Mouse (Mus musculus) natural killer cell, adult 2 months (primary cell): ENCODE data around the gene Timm10.

Source experiments
- DNase-seq, 2 experiments: peaks; one replicate each; pipeline ENCODE4 v3.0.0; 2022; ENCODE audit warnings: low spot score in 2 of 2

The Timm10 gene

DNA sequence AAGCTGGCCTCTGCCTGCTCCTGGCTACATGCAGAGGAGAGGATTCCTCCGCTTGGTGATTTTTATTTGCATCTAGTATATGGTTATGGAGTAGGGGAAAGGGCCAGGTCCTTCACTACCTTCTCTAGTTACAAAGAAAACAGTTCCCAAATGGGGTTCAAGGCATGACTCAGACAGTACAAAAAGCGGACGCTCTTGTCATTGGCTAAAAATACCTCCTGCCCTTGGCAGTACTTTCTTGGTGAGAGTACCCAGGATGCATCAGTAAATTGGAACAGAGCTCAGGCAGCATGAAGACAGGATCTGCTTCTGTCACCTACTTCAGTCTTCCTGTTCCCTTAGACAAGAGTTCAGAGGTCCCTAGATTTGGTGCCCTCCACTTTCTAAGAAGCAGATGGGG lies 6.9 kb upstream of the Timm10 start:
- no peak for DNase-seq

- DNase-seq = no peak
These were observed 4.2 kb upstream of the Timm10 start, which contains the start of gene Smtnl1 for GRCm38 (mm10) chr2:84822552-84822951. TSS of gene Smtnl1 (minus strand) at chr2:84822652.

- no peak for DNase-seq
These were observed 3.6 kb upstream of the Timm10 start for GRCm38 (mm10) chr2:84823237-84823636.

- DNase-seq = no peak
These were observed 605 bp downstream of the Timm10 start for GRCm38 (mm10) chr2:84827283-84827920.

- peak; percentile 66 to 81 for DNase-seq
These were observed 5.0 kb downstream of the Timm10 start for GRCm38 (mm10) chr2:84831666-84832391.

DNA sequence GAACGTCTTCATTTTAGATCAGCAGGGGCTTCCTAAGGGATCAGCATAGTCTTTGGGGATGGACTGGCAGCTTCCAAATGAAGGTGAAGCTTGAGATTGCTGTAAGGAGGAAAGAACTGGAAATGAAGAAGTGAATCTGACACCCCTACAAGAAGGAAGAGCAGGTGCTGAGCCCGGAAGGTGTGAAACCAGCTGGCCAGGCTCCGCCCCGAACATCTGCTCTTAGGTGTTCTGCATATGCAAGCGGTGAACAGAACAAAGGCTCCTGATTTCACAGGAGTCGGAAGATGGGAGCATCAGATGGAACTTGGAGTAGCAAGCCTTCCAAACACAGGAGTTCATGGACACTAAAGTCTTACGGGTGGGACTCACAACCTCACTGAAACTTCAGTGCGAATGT lies 10.3 kb downstream of the Timm10 start:
- DNase-seq = peak in 1 of 2 experiments; percentile 17

DNA sequence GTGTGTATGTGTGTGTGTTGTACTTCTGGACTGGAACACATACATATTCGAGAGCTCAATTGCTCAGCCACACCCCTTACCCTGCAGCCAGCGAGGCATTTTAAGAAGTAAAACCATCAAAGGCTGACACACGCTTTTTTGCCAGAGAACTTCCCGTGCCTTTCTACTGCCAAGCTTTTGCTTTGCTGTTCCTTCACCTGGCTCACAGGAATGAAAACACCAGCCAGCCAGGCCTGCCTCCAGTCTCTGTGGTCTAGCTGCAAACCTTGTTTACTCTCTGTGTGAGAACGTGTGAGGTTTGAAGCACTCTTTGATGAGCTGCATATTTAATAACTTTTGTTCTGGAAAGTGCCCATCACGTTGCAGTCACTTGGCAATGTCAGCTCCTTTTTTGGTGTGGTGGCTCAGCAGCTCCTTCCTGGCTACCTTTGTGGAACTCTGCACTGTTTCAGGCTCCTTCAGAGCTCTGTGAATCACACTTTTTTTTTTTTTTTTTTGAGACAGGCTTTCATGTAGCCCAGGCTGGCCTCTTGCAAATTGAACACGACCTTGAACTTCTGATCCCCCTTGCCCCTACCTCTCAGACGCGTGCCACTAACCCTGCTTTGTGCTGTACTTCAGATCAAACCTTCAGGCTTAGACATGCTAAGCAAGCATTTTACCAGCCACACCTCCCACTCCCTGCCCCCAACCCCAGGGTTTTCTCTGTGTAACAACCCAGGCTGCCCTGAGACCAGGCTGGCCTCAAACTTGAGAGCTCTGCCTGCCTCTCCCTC lies 11.2 kb downstream of the Timm10 start:
- no peak for DNase-seq

DNA sequence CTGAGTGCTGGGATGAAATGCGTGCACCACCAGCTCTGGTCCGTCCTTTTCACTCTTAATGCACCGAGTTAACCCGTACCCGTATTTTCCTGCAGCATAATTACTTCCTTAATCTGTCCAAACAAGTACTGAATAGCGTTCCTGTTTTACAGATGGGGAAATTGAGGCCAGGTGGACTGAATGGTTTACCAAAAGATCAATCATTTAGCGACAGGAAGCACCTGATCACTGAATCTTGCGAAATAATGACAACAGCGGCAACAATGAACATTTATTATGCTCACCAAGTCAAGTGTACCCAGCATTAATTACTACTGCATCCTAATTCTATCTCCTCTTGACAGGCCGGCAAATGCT lies 11.8 kb downstream of the Timm10 start, which contains the start of gene Slc43a1:
Slc43a1 (plus strand) TSS at position 258 of the 357 bp plus-strand sequence.
- DNase-seq = no peak

- no peak for DNase-seq
These were observed 12.5 kb downstream of the Timm10 start for GRCm38 (mm10) chr2:84838993-84839980.

DNA sequence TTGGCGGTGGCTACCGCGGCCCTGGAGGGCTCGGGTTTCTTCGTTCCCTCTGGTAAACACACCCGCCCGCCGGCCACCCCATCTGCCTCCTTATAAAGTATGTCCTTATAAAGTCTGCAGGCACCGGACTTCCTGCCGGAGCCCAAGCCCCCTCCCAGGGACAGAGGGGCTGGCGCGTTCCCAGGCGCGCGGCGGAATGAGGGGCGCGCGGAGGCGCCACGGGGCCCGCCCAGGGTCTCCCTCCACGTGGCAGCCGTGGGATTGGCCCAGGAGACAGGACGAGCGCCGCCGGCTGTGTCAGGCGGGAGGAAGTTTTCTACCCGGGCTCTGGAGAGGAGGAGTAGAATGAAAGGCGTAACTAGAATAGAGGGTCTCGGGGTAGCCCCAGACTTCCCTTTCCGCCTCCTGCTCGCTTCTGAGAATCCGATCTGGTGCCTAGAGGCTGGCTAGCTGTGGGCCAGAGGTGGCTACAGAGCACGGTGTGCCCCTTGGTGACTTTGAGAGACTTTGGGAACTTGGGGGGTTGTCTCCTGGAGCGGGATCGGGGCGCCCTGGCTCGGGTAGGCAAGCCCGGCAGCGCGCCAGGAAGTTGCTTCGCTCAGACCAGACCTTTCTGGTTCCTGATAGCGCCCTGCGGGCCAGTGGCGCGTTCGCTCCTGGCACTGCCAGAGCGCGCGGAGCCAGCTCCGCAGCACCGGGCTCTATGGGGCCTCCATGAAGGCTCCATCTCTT lies 13.4 kb downstream of the Timm10 start:
- peak in 1 of 2 experiments; percentile 26 for DNase-seq

DNA sequence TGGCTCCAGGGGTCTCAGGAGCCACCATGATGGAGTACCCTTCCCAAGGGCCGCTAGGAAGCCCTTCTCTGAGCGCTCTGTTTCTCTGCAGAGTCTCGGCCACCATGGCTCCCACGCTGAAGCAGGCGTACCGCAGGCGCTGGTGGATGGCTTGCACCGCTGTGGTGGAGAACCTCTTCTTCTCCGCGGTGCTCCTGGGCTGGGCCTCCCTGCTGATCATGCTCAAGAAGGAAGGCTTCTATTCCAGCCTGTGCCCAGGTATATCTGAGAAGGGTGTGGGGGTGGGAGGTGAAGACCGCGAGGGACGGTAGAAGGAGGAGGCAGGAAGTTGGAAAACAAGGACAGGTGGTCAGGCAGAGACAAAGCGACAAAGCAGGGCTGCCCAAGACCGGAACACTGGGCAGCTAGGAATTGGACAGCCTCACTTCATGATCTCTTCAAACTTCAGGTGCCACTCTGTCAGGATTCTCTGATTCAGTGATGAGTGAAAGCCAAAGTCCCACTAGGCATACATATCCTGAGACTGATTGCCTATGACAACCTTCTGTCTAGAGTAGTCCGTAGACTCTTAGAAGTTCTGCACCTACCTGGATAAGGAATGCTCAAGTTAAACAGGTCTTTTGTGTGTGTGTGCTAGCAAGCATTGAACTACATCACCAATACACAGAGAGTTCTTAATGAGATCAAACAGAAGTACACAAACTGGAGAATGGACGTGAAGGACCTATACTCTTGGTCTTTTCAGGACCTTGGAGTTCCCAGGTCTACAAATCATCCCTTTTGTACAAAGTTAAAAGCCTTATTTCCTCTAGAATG lies 14.2 kb downstream of the Timm10 start:
- no peak for DNase-seq

DNA sequence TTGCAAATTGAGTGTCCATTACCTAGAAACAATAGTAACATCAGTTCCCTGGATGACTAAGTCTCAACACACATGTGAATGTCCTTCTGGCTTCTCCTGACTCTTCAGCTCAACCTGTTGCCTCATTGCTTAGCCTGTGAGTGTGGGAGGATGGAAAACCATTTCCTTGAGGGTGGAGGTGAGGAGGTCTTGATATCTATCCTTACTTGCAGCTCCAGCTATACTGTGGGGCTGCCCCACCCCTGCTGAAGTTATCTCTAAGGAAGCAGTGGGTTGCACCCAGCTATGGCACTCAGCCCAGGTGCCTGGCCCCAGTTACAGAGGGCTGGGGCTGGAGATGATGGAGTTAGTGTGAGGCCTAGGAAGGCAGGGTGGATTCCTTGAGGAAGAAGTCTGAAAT lies 15.1 kb downstream of the Timm10 start:
- no peak for DNase-seq

DNA sequence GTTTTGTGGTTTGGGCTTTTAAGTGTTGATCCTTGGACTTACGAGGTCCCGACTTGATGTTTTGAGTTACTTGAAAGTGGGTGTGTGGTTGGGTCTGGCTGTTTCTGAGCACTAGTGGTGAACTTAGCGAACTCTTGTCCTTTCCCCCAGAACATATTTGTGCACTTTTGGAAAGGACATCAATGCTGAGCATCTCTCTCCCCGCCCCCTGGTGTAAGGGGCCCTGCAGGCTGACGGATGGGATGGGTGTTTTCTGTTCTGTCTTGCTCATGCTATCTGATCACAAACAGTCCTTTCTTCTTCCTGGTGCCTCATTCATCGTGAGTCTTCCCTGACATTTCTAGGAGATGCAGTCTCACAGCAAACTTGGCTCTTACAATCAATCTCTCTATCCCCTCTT lies 16.9 kb downstream of the Timm10 start:
- DNase-seq = no peak

DNA sequence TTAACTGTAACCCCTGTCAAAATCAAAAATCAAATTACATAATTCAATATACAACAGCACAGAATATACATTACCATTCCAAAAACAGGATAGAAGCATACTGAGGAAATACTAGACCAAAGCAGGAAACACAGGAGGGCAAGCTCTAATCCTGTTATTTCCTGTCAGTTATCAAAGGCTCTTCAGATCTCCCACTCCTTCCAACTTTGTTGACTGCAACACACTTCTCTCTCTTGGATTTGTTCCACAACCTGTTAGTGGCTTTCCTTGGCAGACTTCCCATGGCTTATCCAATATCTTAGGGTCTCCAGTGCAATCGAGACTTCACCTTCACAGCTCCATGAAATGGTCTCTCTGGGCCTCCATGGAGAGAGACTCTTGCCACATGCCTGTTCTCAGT lies 18.4 kb downstream of the Timm10 start:
- DNase-seq = no peak

DNA sequence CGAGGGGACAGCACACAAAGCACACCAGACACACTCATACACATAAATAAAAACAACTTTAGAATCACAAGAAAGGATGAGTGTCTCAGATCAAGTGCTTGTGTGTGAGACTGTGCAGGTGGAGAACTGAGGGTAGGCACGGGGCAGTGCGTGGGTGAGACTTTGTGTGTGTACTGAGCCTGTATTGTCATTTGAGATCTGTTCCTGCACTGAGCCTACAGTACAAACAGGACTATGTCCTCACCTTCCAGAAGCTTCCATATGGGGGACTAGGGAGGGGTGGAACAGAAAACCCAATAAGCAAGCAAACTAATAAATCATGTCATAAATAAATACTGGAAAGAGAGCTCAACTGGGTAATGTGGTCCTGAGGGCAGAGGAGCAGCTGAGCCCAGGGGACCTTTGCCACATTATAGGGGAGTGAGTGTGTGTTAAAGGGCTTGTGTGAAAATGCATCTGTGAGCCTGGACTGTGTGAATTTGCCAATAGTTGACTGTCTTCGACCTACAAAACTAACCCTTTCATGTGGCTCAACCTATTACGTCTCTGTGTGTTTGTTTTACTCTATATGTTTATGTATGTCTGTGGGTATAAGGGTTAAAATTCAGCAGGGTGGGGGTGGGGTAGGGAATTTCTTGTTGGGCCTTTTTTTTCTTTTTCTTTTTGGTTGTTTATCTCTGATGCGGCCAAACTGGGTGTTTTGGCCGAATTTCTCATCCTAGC lies 23.8 kb downstream of the Timm10 start:
- no peak for DNase-seq

DNA sequence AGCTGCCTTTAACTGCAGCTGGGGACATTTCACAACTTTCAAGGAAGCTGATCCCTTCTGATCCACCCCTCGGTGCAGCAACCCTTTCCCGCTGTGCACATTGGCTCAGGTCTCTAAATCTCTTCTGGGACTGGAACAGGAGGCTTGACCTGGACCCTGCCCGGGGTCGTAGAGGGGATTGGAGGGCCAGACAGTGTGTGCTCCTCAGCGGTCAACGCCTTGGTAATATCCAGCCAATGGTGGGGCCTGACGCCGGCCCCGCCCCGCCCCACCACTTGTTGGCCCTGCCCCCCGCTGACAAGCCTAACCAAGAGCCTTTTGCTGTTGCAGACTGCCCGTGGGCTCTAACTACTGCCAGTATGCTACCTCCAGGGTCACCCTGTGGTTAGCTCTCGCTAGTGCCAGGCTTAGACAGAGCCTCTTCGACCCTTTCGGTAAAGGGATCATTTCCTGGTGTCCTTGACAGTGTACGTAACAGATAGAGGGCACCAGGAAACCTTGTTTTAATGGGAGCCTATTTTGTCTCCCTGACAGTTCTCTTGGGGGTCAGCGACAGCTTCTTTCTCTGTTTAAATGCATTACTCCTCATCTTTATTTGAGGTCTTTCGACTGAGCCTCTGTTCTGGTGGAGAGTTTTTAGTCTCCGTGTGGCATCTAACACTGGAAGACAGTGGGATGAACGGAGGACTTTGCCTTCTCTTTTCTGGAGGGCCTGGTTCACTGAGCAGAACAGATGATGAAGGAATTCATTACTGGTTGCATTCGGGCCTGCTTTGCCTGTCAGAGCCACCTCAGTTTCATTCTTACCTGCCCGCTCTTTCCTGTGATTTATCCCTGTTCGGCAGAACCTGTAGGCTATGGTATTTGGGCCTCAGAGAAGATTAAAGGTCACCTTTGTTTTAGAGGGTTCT lies 24.6 kb downstream of the Timm10 start:
- DNase-seq = no peak

- peak in 1 of 2 experiments; percentile 36 for DNase-seq
These were observed 28.9 kb downstream of the Timm10 start for GRCm38 (mm10) chr2:84855732-84856131.

- no peak for DNase-seq
These were observed 31.8 kb downstream of the Timm10 start for GRCm38 (mm10) chr2:84858551-84858950.
